Mouse (Mus musculus): Measurements from ENCODE around the gene Neo1. TPM values are rescaled to one million over a fixed set of nuclear protein-coding genes. Genes with fewer than 3 reads are reported as not detected.

The Neo1 gene
- 47.7 and 51.2 TPM in 2 replicates for polyA plus RNA-seq (2015; fragmentation: Nextera tagmentation; extraction: Ambion mirVana)

- WGBS, result under 1% methylated on average over 39 of the region's 86 CpGs
Measured at GRCm38 (mm10) chr9:59036159-59036731, at the start of gene Neo1. Gene Neo1, minus strand, starts transcription at chr9:59036441.

GRCm38 (mm10) chr9:59075632-59076031 lies 39.4 kb upstream of the Neo1 start:
- Histone ChIP-seq H3K4me1 (peaks cover 30% of the 10 kb centered on the region), H3K27ac (no peak overlapping the region), H3K4me2 (replicated peaks) (no peak overlapping the region), H3K9me3 (no peaks in the 10 kb centered on the region), H3K4me3 (no peak overlapping the region), H3K27me3 (no peaks in the 10 kb centered on the region), H3K9ac (no peak overlapping the region), H3K36me3 (no peaks in the 10 kb centered on the region)
- 74% methylated on average over 4 of the region's 4 CpGs for WGBS
- no peak for ATAC-seq (ENCODE audit: low FRiP score, low read depth)

More at GRCm38 (mm10) chr9:59036159-59036731, at the start of gene Neo1:
- no peaks in the 10 kb centered on the region for H3K36me3 ChIP-seq
- peak within 1 kb of the TSS; percentile 97 for H3K4me3 ChIP-seq
- peak within 1 kb of the TSS; percentile 99 for H3K9ac ChIP-seq
- no peaks in the 10 kb centered on the region for H3K9me3 ChIP-seq
- H3K27ac ChIP-seq, result peak within 1 kb of the TSS; percentile 100
- peak within 1 kb of the TSS; percentile 84 for H3K4me2 ChIP-seq (replicated peaks)
- peaks cover 37% of the 10 kb centered on the region for H3K4me1 ChIP-seq
- H3K27me3 ChIP-seq, result no peaks in the 10 kb centered on the region
- ATAC-seq (ENCODE audit: low FRiP score, low read depth), result peak; percentile 92

DNA sequence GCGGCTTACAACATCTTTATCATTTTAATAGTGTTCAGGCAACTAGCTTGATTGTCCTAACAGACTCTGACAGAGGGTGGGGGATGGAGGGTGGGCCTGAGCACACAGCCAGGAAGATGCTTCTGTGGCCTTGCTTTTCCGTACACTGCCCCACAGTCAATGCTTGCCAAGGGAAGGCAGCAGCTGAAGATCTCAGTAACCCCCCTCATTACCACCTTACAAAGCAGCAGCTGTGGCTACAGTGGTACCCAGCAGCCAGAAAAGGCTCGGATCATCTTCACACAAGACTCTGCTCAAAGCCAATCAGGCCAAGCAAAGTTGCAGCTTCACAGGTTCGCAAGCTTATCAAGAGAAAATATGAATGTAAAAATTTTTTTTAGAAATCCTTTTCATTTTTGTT lies 37.6 kb upstream of the Neo1 start:
- H3K4me3 ChIP-seq, result no peak overlapping the region
- H3K27ac ChIP-seq, result no peak overlapping the region
- H3K36me3 ChIP-seq, result no peaks in the 10 kb centered on the region
- H3K4me2 ChIP-seq (replicated peaks), result no peak overlapping the region
- H3K27me3 ChIP-seq, result no peaks in the 10 kb centered on the region
- H3K4me1 ChIP-seq, result peaks cover 29% of the 10 kb centered on the region
- no peak for ATAC-seq (ENCODE audit: low FRiP score, low read depth)
- H3K9ac ChIP-seq, result no peak overlapping the region
- H3K9me3 ChIP-seq, result no peaks in the 10 kb centered on the region
- WGBS, result 84% methylated on average over 4 of the region's 4 CpGs

DNA sequence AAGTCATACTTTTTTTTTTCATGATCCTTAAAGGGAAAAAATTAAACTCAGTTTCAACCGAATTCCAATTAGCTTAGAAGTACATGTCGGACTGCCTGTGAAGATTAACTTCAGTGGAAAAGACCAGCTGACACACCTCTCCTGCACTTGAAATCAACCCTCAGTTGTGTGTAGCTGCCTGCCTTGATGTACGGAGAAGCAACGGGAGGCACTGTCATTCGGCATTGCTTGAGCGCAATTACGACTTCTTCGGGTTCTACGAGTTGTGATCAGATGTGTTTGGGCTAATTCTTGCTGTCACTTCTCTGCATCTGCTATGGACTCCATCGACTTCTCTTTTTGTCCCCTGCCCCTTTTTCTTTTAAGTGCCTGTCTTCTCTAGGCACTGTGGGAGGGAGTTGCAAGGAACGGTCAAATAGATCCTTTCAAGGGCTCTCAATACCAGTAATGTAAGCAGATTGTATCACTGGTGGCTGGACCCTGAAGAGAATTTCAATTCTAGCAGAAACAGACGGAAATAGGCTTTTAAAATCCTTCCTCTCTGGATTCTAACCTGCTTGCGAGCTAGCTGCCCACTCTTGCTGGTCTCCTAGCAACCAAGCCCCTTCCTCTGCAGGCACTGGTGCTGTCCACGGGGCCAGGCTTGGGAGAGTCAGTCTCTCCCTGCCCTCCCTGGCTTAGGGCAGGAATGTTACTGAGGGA lies 36.0 kb upstream of the Neo1 start:
- WGBS, result 25% methylated on average over 14 of the region's 14 CpGs
- Histone ChIP-seq H3K4me3 (no peak overlapping the region; the same call in 1 of the 2 replicates), H3K27ac (peak overlapping the region; percentile 44; the same call in 1 of the 2 replicates), H3K4me2 (replicated peaks) (peak overlapping the region; percentile 51), H3K9ac (peak overlapping the region; percentile 31; the same call in 1 of the 2 replicates), H3K36me3 (no peaks in the 10 kb centered on the region), H3K4me1 (peaks cover 29% of the 10 kb centered on the region), H3K9me3 (no peaks in the 10 kb centered on the region), H3K27me3 (no peaks in the 10 kb centered on the region)
- peak; percentile 64 for ATAC-seq (ENCODE audit: low FRiP score, low read depth)

GRCm38 (mm10) chr9:59071220-59071977 lies 35.2 kb upstream of the Neo1 start:
- Histone ChIP-seq H3K4me2 (replicated peaks) (no peak overlapping the region), H3K27me3 (no peaks in the 10 kb centered on the region), H3K4me1 (peaks cover 37% of the 10 kb centered on the region), H3K4me3 (no peak overlapping the region), H3K9me3 (no peaks in the 10 kb centered on the region), H3K9ac (no peak overlapping the region), H3K27ac (peak overlapping the region; percentile 48; the same call in 1 of the 2 replicates), H3K36me3 (no peaks in the 10 kb centered on the region)
- ATAC-seq (ENCODE audit: low FRiP score, low read depth), result no peak
- WGBS, result 42% methylated on average over 7 of the region's 7 CpGs

GRCm38 (mm10) chr9:59070216-59070615 lies 34.0 kb upstream of the Neo1 start:
- Histone ChIP-seq H3K27ac (no peak overlapping the region), H3K4me1 (peaks cover 49% of the 10 kb centered on the region), H3K36me3 (no peaks in the 10 kb centered on the region), H3K4me2 (replicated peaks) (no peak overlapping the region), H3K9ac (no peak overlapping the region), H3K4me3 (no peak overlapping the region), H3K9me3 (no peaks in the 10 kb centered on the region), H3K27me3 (no peaks in the 10 kb centered on the region)
- ATAC-seq (ENCODE audit: low FRiP score, low read depth), result no peak
- WGBS, result 82% methylated on average over 4 of the region's 4 CpGs

DNA sequence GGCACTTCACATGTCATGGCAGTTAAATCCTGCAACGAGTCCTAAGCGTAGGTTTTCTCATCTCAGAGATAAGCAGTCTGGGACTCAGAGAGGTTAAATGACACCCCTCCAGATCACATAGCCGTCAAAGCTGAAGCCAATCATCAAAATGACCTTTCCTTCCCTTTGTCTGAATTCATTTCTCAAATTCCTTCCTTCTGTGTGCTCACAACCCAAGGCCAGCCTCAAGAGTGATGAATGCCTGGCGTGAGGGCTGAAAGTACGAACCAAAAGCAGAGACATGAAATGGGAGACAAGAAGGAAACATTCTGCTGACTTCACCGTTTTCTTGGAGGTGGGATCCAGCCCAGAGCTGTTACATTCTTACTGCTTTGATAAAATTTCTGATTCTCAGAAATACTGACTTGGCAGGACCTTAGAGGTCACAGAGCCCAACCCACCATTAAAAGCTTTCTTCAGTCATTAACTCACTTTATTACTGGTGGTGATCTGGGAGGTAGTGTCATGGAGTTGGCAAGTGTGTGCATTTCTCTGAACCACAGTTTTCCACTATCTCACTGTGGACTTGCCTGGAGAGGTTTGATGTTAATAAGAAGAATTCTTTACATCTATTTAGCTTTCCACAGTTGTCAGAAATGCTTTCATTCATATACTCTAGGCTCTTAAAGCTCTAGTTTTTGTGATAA lies 29.5 kb upstream of the Neo1 start:
- no peak for ATAC-seq (ENCODE audit: low FRiP score, low read depth)
- Histone ChIP-seq H3K36me3 (no peaks in the 10 kb centered on the region), H3K27me3 (no peaks in the 10 kb centered on the region), H3K4me3 (no peak overlapping the region), H3K9me3 (no peaks in the 10 kb centered on the region), H3K27ac (peak overlapping the region; percentile 44; the same call in 1 of the 2 replicates), H3K4me2 (replicated peaks) (no peak overlapping the region), H3K9ac (no peak overlapping the region), H3K4me1 (peaks cover 24% of the 10 kb centered on the region)
- WGBS, result 28% methylated on average over 6 of the region's 6 CpGs

DNA sequence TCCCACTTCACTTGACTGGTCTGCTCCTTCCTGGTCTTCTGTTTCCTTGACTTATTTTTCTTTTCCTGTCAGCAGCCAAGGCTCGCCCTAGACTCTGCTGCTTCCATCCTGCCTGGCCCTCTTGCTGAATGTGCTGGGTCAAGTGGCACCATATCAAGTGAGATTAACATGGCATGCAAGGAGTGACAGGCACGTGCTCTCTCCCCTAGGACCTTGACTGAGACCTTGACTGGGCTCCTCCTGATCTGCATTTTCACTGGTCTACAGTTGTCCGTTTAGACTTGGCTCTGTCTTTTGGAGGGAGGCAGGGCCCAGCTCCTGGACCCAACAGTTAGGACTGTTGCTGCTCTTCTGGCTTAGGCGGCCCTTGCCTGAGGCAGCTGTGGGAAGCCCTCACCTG lies 26.2 kb upstream of the Neo1 start:
- H3K4me3 ChIP-seq, result no peak overlapping the region
- no peak overlapping the region for H3K27ac ChIP-seq
- 71% methylated on average over 4 of the region's 4 CpGs for WGBS
- H3K4me1 ChIP-seq, result peaks cover 27% of the 10 kb centered on the region
- no peaks in the 10 kb centered on the region for H3K36me3 ChIP-seq
- no peak overlapping the region for H3K4me2 ChIP-seq (replicated peaks)
- no peak overlapping the region for H3K9ac ChIP-seq
- H3K9me3 ChIP-seq, result no peaks in the 10 kb centered on the region
- no peak for ATAC-seq (ENCODE audit: low FRiP score, low read depth)
- no peaks in the 10 kb centered on the region for H3K27me3 ChIP-seq

DNA sequence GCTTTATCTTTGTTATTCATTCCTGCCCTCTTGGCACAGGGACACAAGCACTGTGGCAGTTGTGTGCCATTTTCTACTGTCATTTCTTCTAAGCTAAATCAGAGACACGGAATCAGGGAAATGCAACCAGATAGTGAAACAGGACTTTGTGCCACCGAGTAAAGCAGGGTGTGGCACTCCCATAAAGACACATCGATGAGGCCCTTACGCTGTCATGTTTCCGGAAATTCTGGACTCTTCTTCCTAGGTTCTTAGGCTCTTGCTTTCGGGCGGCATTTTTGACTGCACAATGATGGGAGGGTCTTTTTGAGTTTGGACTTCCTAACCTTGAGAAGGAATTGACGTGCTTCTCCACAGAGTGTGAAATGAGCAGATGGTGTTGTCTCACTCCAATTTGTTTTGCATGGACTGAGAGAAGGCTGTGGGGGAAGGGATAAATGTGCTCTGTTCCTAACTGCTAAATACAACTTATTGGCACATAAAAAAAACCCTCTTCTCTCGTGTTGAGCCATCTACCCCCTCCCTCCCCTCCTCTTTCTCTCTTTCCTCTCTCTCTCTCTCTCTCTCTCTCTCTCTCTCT lies 23.9 kb upstream of the Neo1 start:
- 78% methylated on average over 9 of the region's 9 CpGs for WGBS

DNA sequence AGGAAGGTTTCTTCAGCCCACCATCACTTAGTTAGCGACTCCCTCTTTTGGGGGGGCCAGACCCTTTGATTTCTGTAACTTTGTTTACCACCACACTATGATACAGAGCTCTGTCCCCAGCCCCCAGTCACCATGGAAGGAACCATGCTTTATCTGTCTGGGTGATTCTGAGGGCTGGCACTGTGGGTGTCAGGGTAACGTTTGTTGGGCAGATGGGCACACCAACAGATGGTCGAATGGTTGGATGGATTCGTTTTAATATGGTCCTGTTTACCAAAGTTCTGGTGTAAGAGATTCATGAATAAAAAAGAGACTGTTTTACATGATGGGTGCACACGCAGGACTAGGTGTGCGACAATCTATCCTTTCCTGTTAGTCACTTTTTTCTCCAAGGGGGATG lies 22.9 kb upstream of the Neo1 start:
- Histone ChIP-seq H3K4me2 (replicated peaks) (no peak overlapping the region), H3K36me3 (no peaks in the 10 kb centered on the region)
- WGBS, result 85% methylated on average over 6 of the region's 6 CpGs

More for the DNA sequence above, 23.9 kb upstream of the Neo1 start:
- Histone ChIP-seq H3K4me1 (peaks cover 5% of the 10 kb centered on the region; the same call in 1 of the 2 replicates), H3K9me3 (no peaks in the 10 kb centered on the region), H3K9ac (no peak overlapping the region), H3K27ac (no peak overlapping the region), H3K4me3 (no peak overlapping the region), H3K36me3 (no peaks in the 10 kb centered on the region), H3K27me3 (no peaks in the 10 kb centered on the region), H3K4me2 (replicated peaks) (no peak overlapping the region)
- no peak for ATAC-seq (ENCODE audit: low FRiP score, low read depth)

GRCm38 (mm10) chr9:59058060-59058459 lies 21.8 kb upstream of the Neo1 start:
- no peak for ATAC-seq (ENCODE audit: low FRiP score, low read depth)
- H3K4me2 ChIP-seq (replicated peaks), result no peak overlapping the region
- 66% methylated on average over 6 of the region's 6 CpGs for WGBS
- H3K4me3 ChIP-seq, result no peak overlapping the region
- H3K27me3 ChIP-seq, result no peaks in the 10 kb centered on the region
- no peaks in the 10 kb centered on the region for H3K36me3 ChIP-seq
- no peaks in the 10 kb centered on the region for H3K9me3 ChIP-seq
- no peak overlapping the region for H3K27ac ChIP-seq
- H3K4me1 ChIP-seq, result peaks cover 5% of the 10 kb centered on the region; the same call in 1 of the 2 replicates
- H3K9ac ChIP-seq, result no peak overlapping the region

More for the DNA sequence above, 22.9 kb upstream of the Neo1 start:
- no peak for ATAC-seq (ENCODE audit: low FRiP score, low read depth)
- H3K27me3 ChIP-seq, result no peaks in the 10 kb centered on the region
- no peak overlapping the region for H3K9ac ChIP-seq
- no peak overlapping the region for H3K4me3 ChIP-seq
- H3K27ac ChIP-seq, result no peak overlapping the region
- H3K4me1 ChIP-seq, result peaks cover 5% of the 10 kb centered on the region; the same call in 1 of the 2 replicates
- H3K9me3 ChIP-seq, result no peaks in the 10 kb centered on the region
